In the genomic region with DNA sequence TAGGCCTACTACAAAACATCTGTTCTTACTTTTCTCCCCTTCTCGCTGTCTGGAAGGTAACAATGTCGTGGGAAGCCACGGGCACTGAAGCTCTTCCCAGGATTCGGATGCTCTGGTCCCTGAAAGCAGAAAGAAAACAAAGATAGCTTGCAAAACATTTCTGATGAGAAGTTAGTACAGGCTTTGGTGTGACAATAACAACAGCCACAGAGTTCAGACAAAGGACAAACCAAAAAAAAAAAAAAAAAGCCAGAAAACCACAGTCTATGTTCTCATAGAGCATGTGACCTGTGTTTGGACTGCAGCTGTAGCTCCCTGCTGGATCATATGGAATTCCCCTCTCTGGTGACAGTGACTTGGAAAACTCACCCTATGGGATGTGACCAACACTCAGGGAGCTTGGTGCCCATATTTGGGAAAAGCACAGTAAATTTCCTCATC, we compare ENCODE assay signal across 18 mouse cellular contexts. TPM values are rescaled to one million over a fixed set of nuclear protein-coding genes. Genes with fewer than 3 reads are reported as not detected.
A peak's percentile ranks its signal among the peaks of the same experiment; 100 is the strongest.
DNase-seq lines count a peak whose midpoint lies in the region; ATAC-seq and TF ChIP-seq lines count a peak whose summit lies in the region.
"Had no signal": no experiment of that assay in that cellular context is flagged by ENCODE, and none has a peak within 500 bp of the region (broad histone marks: within the 10 kb centered on the region; RNA-seq: fewer than 3 reads in every experiment).

No protein-coding gene starts in this region.

- H3K9ac ChIP-seq in kidney, postnatal 0 days (ENCODE audit: low read depth, low read length): no peak overlapping the region
- H3K9ac ChIP-seq: forebrain, embryonic 12.5 days had no signal

- peak overlapping the region; percentile 20; the same call in 1 of the 2 replicates for H3K27ac ChIP-seq in kidney, postnatal 0 days
- H3K27ac ChIP-seq: forebrain, embryonic 12.5 days had no signal

- ATAC-seq in kidney, postnatal 0 days (replicated peaks; ENCODE audit: low FRiP score, low read depth): no peak
- peak; percentile 55 for ATAC-seq in megakaryocyte, adult 5-6 weeks (ENCODE audit: poor library complexity, severe bottlenecking)

- H3K79me2 ChIP-seq in C2C12 (ENCODE audit: control insufficient read depth, insufficient read depth): no peaks in the 10 kb centered on the region

- TF ChIP-seq CTCF in kidney, postnatal 0 days (IDR thresholded peaks at IDR 0.05; ENCODE audit: low read depth): no peak
- no peak for TF ChIP-seq CTCF in C2C12 (IDR thresholded peaks at IDR 0.05; ENCODE audit: control insufficient read depth, insufficient read depth, insufficient read length)

- no peaks in the 10 kb centered on the region for H3K79me3 ChIP-seq in C2C12 (ENCODE audit: low read depth)

- no peak overlapping the region for H3ac ChIP-seq in C2C12 (ENCODE audit: control insufficient read depth, insufficient read length, low read depth)

- H3K9me3 ChIP-seq in kidney, postnatal 0 days (replicated peaks; ENCODE audit: low read length): no peaks in the 10 kb centered on the region
- H3K9me3 ChIP-seq: forebrain, embryonic 12.5 days; G1E had no signal

- no peak overlapping the region for H3K4me3 ChIP-seq in kidney, postnatal 0 days (replicated peaks; ENCODE audit: low read depth, low read length)
- no peak overlapping the region for H3K4me3 ChIP-seq in C2C12 (ENCODE audit: insufficient read depth, poor library complexity, severe bottlenecking)
- H3K4me3 ChIP-seq: forebrain, embryonic 12.5 days had no signal

- H3K4me1 ChIP-seq in kidney, postnatal 0 days (replicated peaks; ENCODE audit: insufficient read depth, low read length): 0 out of 2 replicates have a peak, but pooled peaks cover 14% of the 10 kb centered on the region
- H3K4me1 ChIP-seq: forebrain, embryonic 12.5 days had no signal

- 0 out of 2 replicates have a peak, but pooled peaks cover 2% of the 10 kb centered on the region for H3K36me3 ChIP-seq in kidney, postnatal 0 days (ENCODE audit: insufficient read depth, low read length)
- H3K36me3 ChIP-seq in C2C12 (ENCODE audit: control insufficient read depth, insufficient read depth): no peaks in the 10 kb centered on the region
- H3K36me3 ChIP-seq: G1E had no signal

- WGBS in kidney, postnatal 0 days: 66% methylated on average over 4 of the region's 4 CpGs

- H3K27me3 ChIP-seq in kidney, postnatal 0 days (ENCODE audit: insufficient read depth, low read length): no peaks in the 10 kb centered on the region
- H3K27me3 ChIP-seq in C2C12 (ENCODE audit: control insufficient read depth, insufficient read depth, insufficient read length): no peaks in the 10 kb centered on the region
- H3K27me3 ChIP-seq: forebrain, embryonic 12.5 days had no signal

- H3K4me2 ChIP-seq in kidney, postnatal 0 days (ENCODE audit: low read length): no peak overlapping the region
- H3K4me2 ChIP-seq: forebrain, embryonic 12.5 days had no signal

- DNase-seq in kidney, postnatal 0 days (ENCODE audit: low spot score): peak; percentile 46
- no peak for DNase-seq in kidney, postnatal 14 days
- peak; percentile 72 for DNase-seq in T-cell, adult 2 months (ENCODE audit: low spot score)
- no peak for DNase-seq in urinary bladder, postnatal 14 days (ENCODE audit: low spot score)
- DNase-seq in frontal cortex, postnatal 14 days (ENCODE audit: low spot score in 2 of 2): no peak
- no peak for DNase-seq in ovary, adult 18-20 months (ENCODE audit: low spot score)
- DNase-seq: adrenal gland, adult 8-10 months; cerebellum, adult 11 months; kidney, adult 8-10 months; retina, postnatal 1 day had no signal

TF ChIP-seq in C2C12, 6 proteins besides CTCF, POLR2A, EP300 and RAD21:
- TF ChIP-seq MAX (IDR thresholded peaks at IDR 0.05) (no peak), CEBPB (IDR thresholded peaks at IDR 0.05; ENCODE audit: low read depth) (no peak), FOSL1 (IDR thresholded peaks at IDR 0.05; ENCODE audit: insufficient read depth, low read length, poor library complexity, severe bottlenecking) (no peak), USF1 (IDR thresholded peaks at IDR 0.05; ENCODE audit: low read depth) (peak; percentile 88), MYOD1 (IDR thresholded peaks at IDR 0.05; ENCODE audit: control insufficient read depth, insufficient read length, low read depth) (peak; percentile 20), MYOG (IDR thresholded peaks at IDR 0.05; ENCODE audit: control insufficient read depth, extremely low read depth, insufficient read length) (no peak)

RNA-seq across cellular contexts. Expression of a gene that starts 12.6 kb away (rescaled TPM):
- 0.56 and 0.74 TPM in 2 replicates for polyA plus RNA-seq in kidney, postnatal 0 days (2015; fragmentation: Nextera tagmentation; extraction: Ambion mirVana)
- polyA plus RNA-seq in C2C12 (2012; fragmentation: generic; extraction: Trizol): 0.01 TPM
- 1,084 and 1,137 TPM in 2 replicates for total RNA-seq in megakaryocyte, adult 5-6 weeks (2015)
- 543 and 663 TPM in 2 replicates for total RNA-seq in megakaryocyte, adult 5-6 weeks (2017)
- polyA plus RNA-seq: G1E had no signal

RNA-seq across cellular contexts. Expression of a gene that starts 28.0 kb away (rescaled TPM):
- 5.0 and 5.6 TPM in 2 replicates for polyA plus RNA-seq in kidney, postnatal 0 days (2015; fragmentation: Nextera tagmentation; extraction: Ambion mirVana)
- polyA plus RNA-seq in C2C12 (2012; fragmentation: generic; extraction: Trizol): 5.0 TPM
- 7.3 and 9.9 TPM in 2 replicates for total RNA-seq in megakaryocyte, adult 5-6 weeks (2015)
- total RNA-seq in megakaryocyte, adult 5-6 weeks (2017): 8.3 and 9.0 TPM in 2 replicates
- polyA plus RNA-seq: G1E had no signal

RNA-seq across cellular contexts. Expression of a gene that starts 45.5 kb away (rescaled TPM):
- polyA plus RNA-seq in kidney, postnatal 0 days (2015; fragmentation: Nextera tagmentation; extraction: Ambion mirVana): not detected in 2 replicates
- polyA plus RNA-seq in C2C12 (2012; fragmentation: generic; extraction: Trizol): not detected
- total RNA-seq in megakaryocyte, adult 5-6 weeks (2015): not detected in 2 replicates
- not detected in 2 replicates for total RNA-seq in megakaryocyte, adult 5-6 weeks (2017)
- total RNA-seq: adrenal gland, adult 8-10 months; gastrocnemius, postnatal 4 days; hematopoietic stem cell, adult 5-6 weeks; layer of hippocampus, postnatal 25 days; liver, adult 2 months had no signal
- polyA plus RNA-seq: forebrain, embryonic 12.5 days; G1E; liver, adult 2 months had no signal

RNA-seq across cellular contexts. Expression of a gene that starts 56.0 kb away (rescaled TPM):
- polyA plus RNA-seq in kidney, postnatal 0 days (2015; fragmentation: Nextera tagmentation; extraction: Ambion mirVana): not detected in 2 replicates
- polyA plus RNA-seq in C2C12 (2012; fragmentation: generic; extraction: Trizol): not detected
- not detected in 2 replicates for total RNA-seq in megakaryocyte, adult 5-6 weeks (2015)
- not detected in 2 replicates for total RNA-seq in megakaryocyte, adult 5-6 weeks (2017)
- total RNA-seq: adrenal gland, adult 8-10 months; gastrocnemius, postnatal 4 days; hematopoietic stem cell, adult 5-6 weeks; layer of hippocampus, postnatal 25 days; liver, adult 2 months had no signal
- polyA plus RNA-seq: forebrain, embryonic 12.5 days; G1E; liver, adult 2 months had no signal

Comparison
In these comparisons a context has a peak if more than half of its experiments do, and no peak if none do; other contexts are left out.
1. DNase-seq: peak in kidney, postnatal 0 days (single experiment) and T-cell, adult 2 months (single experiment); none in kidney, postnatal 14 days (single experiment), urinary bladder, postnatal 14 days (single experiment), frontal cortex, postnatal 14 days (0 of 2) and ovary, adult 18-20 months (single experiment).